Mouse (Mus musculus) MEL (cell line): Measurements from ENCODE around the gene Foxb2. TPM values are rescaled to one million over a fixed set of nuclear protein-coding genes. Genes with fewer than 3 reads are reported as not detected.
A peak's percentile ranks its signal among the peaks of the same experiment; 100 is the strongest.
"Not testable (repeated sequence)": the region's sequence is repeated elsewhere in the genome, so short reads cannot be mapped to it uniquely, and the experiment has no call there.

Experiments used
- DNase-seq: peaks from one replicate; pipeline ENCODE4 v3.0.0; 2011; ENCODE audit warnings: low read depth, low spot score
- H3K27ac ChIP-seq: 2 replicates; pipeline ENCODE4 v1.5.1; 2012; ENCODE audit warnings: low read depth, mild to moderate bottlenecking, control low read depth, low read length, moderate library complexity; ENCODE audit not compliant: control insufficient read depth
- H3K27me3 ChIP-seq, 2 experiments: fragments of 150-350 bp in 1 of 2; sonication (generic) in 1 of 2; 2 replicates each; pipeline ENCODE4 v1.6.1; 2012; ENCODE audit warnings: low read length in 2 of 2, mild to moderate bottlenecking in 2 of 2, improper control_type of control experiment in 1 of 2, moderate library complexity in 1 of 2; ENCODE audit not compliant: insufficient read depth in 2 of 2, control insufficient read depth in 1 of 2
- H3K36me3 ChIP-seq, 2 experiments: 2 replicates each; pipeline ENCODE4 v1.6.1; 2012 to 2014; ENCODE audit warnings: low read length in 2 of 2, improper control_type of control experiment in 1 of 2, inconsistent platforms in 1 of 2, mild to moderate bottlenecking in 1 of 2; ENCODE audit not compliant: insufficient read depth in 2 of 2, control insufficient read depth in 1 of 2
- H3K4me1 ChIP-seq, 2 experiments: fragments of 150-350 bp in 1 of 2; sonication (generic) in 1 of 2; 2 replicates each; pipeline ENCODE4 v1.6.1; 2012; ENCODE audit warnings: low read length in 2 of 2, improper control_type of control experiment in 1 of 2, mild to moderate bottlenecking in 1 of 2; ENCODE audit not compliant: insufficient read depth in 2 of 2, control insufficient read depth in 1 of 2
- H3K4me3 ChIP-seq, 2 experiments: fragments of 150-350 bp in 1 of 2; sonication (generic) in 1 of 2; 2 replicates each; pipeline ENCODE4 v1.5.1; 2012; ENCODE audit warnings: low read depth in 2 of 2, low read length in 2 of 2, mild to moderate bottlenecking in 2 of 2, moderate library complexity in 2 of 2, control low read depth in 1 of 2, improper control_type of control experiment in 1 of 2; ENCODE audit not compliant: control insufficient read depth in 1 of 2, insufficient read depth in 1 of 2
- H3K79me2 ChIP-seq: 2 replicates; pipeline ENCODE4 v1.6.1; 2012; ENCODE audit warnings: mild to moderate bottlenecking, low read length, moderate library complexity; ENCODE audit not compliant: control insufficient read depth, poor library complexity, insufficient read depth
- H3K9ac ChIP-seq: 2 replicates; pipeline ENCODE4 v1.6.1; 2012; ENCODE audit warnings: low read depth, mild to moderate bottlenecking, control low read depth, low read length, moderate library complexity; ENCODE audit not compliant: control insufficient read depth, poor library complexity, severe bottlenecking
- H3K9me3 ChIP-seq: fragments of 150-350 bp; sonication (generic); replicated peaks from 2 replicates; pipeline ENCODE4 v1.6.1; 2012; ENCODE audit warnings: mild to moderate bottlenecking, low read length, improper control_type of control experiment, moderate library complexity; ENCODE audit not compliant: insufficient read depth
- CHD1 ChIP-seq: IDR thresholded peaks from 2 replicates; pipeline ENCODE4 v1.6.1; 2012; ENCODE audit warnings: low read depth, mild to moderate bottlenecking, inconsistent platforms, low read length, improper control_type of control experiment
- GABPA ChIP-seq: IDR thresholded peaks from 2 replicates; pipeline ENCODE4 v1.6.1; 2012; ENCODE audit warnings: low read depth, mild to moderate bottlenecking, inconsistent platforms, low read length, improper control_type of control experiment, moderate library complexity
- GATA1 ChIP-seq: IDR thresholded peaks from 2 replicates; pipeline ENCODE4 v1.6.1; 2011; ENCODE audit warnings: low read depth, low read length, improper control_type of control experiment
- HCFC1 ChIP-seq: IDR thresholded peaks from 2 replicates; pipeline ENCODE4 v1.6.1; 2012; ENCODE audit warnings: low read depth, mild to moderate bottlenecking, inconsistent platforms, low read length, improper control_type of control experiment, moderate library complexity
- MAX ChIP-seq: IDR thresholded peaks from 2 replicates; pipeline ENCODE4 v1.6.1; 2011; ENCODE audit warnings: low read length, improper control_type of control experiment
- MAZ ChIP-seq: IDR thresholded peaks from 2 replicates; pipeline ENCODE4 v1.6.1; 2012; ENCODE audit warnings: low read depth, mild to moderate bottlenecking, inconsistent platforms, low read length, improper control_type of control experiment
- MYB ChIP-seq: IDR thresholded peaks from 2 replicates; pipeline ENCODE4 v1.6.1; 2011; ENCODE audit warnings: mild to moderate bottlenecking, low read depth, low read length, improper control_type of control experiment
- MYC ChIP-seq: IDR thresholded peaks from 2 replicates; pipeline ENCODE4 v1.6.1; 2011; ENCODE audit warnings: low read depth, mild to moderate bottlenecking, low read length, improper control_type of control experiment, moderate library complexity
- POLR2AphosphoS2 ChIP-seq: IDR thresholded peaks from 2 replicates; pipeline ENCODE4 v1.6.1; 2011; ENCODE audit warnings: low read length, improper control_type of control experiment
- POLR2AphosphoS5 ChIP-seq: IDR thresholded peaks from 2 replicates; pipeline ENCODE4 v1.6.1; 2012; ENCODE audit warnings: low read depth, borderline replicate concordance, mild to moderate bottlenecking, inconsistent platforms, low read length, moderate library complexity, mixed read lengths
- RCOR1 ChIP-seq: IDR thresholded peaks from 2 replicates; pipeline ENCODE4 v1.6.1; 2012; ENCODE audit warnings: low read depth, mild to moderate bottlenecking, inconsistent platforms, low read length, improper control_type of control experiment
- SIN3A ChIP-seq: IDR thresholded peaks from 2 replicates; pipeline ENCODE4 v1.6.1; 2012; ENCODE audit warnings: low read length, improper control_type of control experiment, inconsistent platforms
- TAL1 ChIP-seq: IDR thresholded peaks from 2 replicates; pipeline ENCODE4 v1.6.1; 2012; ENCODE audit warnings: mild to moderate bottlenecking, inconsistent platforms, low read length, moderate library complexity, mixed read lengths
- TBP ChIP-seq: IDR thresholded peaks from 2 replicates; pipeline ENCODE4 v1.8.0; 2011; ENCODE audit warnings: low read depth, low read length, improper control_type of control experiment
- ZKSCAN1 ChIP-seq: IDR thresholded peaks from 2 replicates; pipeline ENCODE4 v1.6.1; 2012; ENCODE audit warnings: low read depth, mild to moderate bottlenecking, inconsistent platforms, low read length, improper control_type of control experiment, moderate library complexity
- ZNF384 ChIP-seq: IDR thresholded peaks from 2 replicates; pipeline ENCODE4 v1.6.1; 2012; ENCODE audit warnings: low read depth, mild to moderate bottlenecking, inconsistent platforms, low read length, improper control_type of control experiment
- polyA plus RNA-seq, 2 experiments: library from polyadenylated mRNA; stranded (reverse) in 1 of 2; unstranded in 1 of 2; fragments of >175 nt in 1 of 2; fragments of >200 nt in 1 of 2; gene quantifications; 2 replicates each; pipeline versions ENCODE4 v1.2.1 to v1.2.4; 2012; ENCODE audit warnings: low replicate concordance in 2 of 2, low read depth in 1 of 2; ENCODE audit not compliant: insufficient read length in 2 of 2, insufficient read depth in 1 of 2, missing spikeins in 1 of 2
- total RNA-seq: library from RNA; depleted of rRNA; stranded (reverse); fragments of 300-350 nt; gene quantifications from 2 replicates; pipeline ENCODE4 v1.2.3, GENCODE M21; 2012

The Foxb2 gene
- total and polyA plus RNA-seq, 3 experiments: not detected

DNA sequence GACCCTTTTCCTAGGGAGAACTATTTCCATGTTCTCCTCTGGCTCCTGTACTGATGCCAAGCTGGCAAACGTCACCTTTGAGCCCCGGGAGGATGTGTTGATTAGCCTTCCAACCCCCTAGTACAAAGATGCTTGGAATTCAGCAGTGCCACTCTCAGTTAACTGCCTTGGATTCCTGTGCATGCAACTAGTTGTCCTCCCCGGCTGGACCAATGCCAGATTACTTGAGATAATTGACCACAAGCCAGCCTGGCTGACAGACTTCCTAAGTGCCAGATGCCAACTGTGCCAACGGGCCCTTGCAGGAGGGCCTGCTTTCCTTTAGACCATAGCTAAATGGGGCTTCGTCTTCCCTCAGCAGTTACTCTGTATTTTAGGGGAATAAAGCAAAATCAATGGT is 5.1 kb downstream of the Foxb2 start:
- H3K9ac ChIP-seq: no peak overlapping the region
- H3K4me1 ChIP-seq: no peaks in the 10 kb centered on the region
- H3K27me3 ChIP-seq: no peaks in the 10 kb centered on the region
- no peaks in the 10 kb centered on the region for H3K9me3 ChIP-seq
- no peaks in the 10 kb centered on the region for H3K79me2 ChIP-seq
- TF ChIP-seq MYB (no peak), POLR2AphosphoS5 (no peak), GABPA (no peak), GATA1 (no peak), POLR2AphosphoS2 (no peak), MAX (no peak), TBP (no peak), MAZ (no peak), ZNF384 (no peak), MYC (no peak), ZKSCAN1 (no peak), RCOR1 (no peak), TAL1 (no peak), CHD1 (no peak)
- H3K4me3 ChIP-seq: no peak overlapping the region
- peak; percentile 4 for DNase-seq
- no peak overlapping the region for H3K27ac ChIP-seq
- H3K36me3 ChIP-seq: no peaks in the 10 kb centered on the region

DNA sequence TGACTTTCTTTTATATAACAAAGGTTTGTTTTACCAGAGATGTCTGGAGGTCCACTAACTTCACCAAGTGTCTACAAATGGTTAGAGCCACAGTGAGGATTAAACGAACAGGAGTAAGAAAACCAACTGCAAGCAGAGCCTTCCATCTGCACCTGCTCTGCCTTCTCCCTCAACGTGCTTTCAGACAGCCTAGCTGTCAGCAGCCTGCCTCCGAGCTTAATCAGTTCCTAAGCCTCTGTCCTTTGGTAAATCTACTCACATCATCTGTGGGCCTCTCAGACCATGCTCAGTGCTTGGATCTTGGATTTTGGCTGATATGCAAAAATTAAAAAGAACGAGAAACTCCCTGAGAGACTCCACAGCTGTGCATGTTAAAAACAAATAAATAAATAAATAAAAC is 15.0 kb downstream of the Foxb2 start:
- no peaks in the 10 kb centered on the region for H3K79me2 ChIP-seq
- no peak overlapping the region for H3K27ac ChIP-seq
- H3K4me1 ChIP-seq: no peaks in the 10 kb centered on the region
- H3K9ac ChIP-seq: no peak overlapping the region
- DNase-seq: no peak
- TF ChIP-seq SIN3A: no peak
- TF ChIP-seq GABPA: no peak
- TF ChIP-seq ZNF384: no peak
- H3K4me3 ChIP-seq: no peak overlapping the region
- H3K27me3 ChIP-seq: no peaks in the 10 kb centered on the region
- no peaks in the 10 kb centered on the region for H3K9me3 ChIP-seq
- H3K36me3 ChIP-seq: no peaks in the 10 kb centered on the region

DNA sequence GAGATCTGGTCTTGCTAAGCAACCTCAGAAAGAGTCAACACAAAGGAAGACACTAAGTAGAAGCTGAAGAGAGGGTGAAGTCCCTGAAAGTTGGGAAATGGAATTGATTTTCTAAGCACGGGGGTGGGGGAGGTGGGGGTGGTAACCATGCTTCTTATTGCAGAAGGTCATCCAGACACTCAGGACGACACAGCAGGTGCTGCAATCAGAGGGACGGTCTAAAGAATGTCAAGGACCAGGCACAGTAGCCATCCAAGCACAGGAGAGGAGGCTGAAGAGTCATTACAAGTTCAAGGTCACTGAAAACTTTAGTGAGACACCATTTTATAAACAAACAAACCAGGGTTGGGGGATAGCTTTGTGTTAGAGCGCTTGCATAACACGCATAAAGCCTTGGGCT is 16.9 kb downstream of the Foxb2 start:
- no peaks in the 10 kb centered on the region for H3K79me2 ChIP-seq
- TF ChIP-seq HCFC1 (no peak), POLR2AphosphoS2 (no peak)
- H3K4me3 ChIP-seq: no peak overlapping the region
- H3K9me3 ChIP-seq: no peaks in the 10 kb centered on the region
- no peaks in the 10 kb centered on the region for H3K27me3 ChIP-seq
- no peaks in the 10 kb centered on the region for H3K4me1 ChIP-seq
- no peak for DNase-seq
- no peaks in the 10 kb centered on the region for H3K36me3 ChIP-seq
- no peak overlapping the region for H3K9ac ChIP-seq
- H3K27ac ChIP-seq: no peak overlapping the region

DNA sequence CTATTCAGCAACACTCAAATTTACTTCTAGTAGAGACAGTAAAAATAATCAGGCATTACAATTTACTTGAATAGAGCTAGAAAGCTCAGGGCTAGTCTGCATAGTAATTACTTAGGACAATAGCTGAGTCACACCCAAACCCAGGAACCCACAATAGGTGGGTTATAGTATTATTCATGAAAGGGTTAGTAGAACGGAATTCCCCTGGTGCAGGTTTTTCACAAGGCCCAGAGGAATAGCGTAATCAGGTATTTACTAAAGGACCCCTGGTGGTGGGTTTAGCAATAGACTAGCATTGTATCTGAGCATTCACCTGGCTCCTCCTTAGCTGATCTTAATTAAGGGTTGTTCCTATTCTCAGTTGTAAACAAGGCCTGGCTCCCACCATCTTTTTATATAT is 29.5 kb downstream of the Foxb2 start:
- DNase-seq, H3K4me3 ChIP-seq, H3K36me3 ChIP-seq, H3K27me3 ChIP-seq, H3K9me3 ChIP-seq, H3K27ac ChIP-seq, H3K9ac ChIP-seq, H3K4me1 ChIP-seq, H3K79me2 ChIP-seq: not testable (repeated sequence)
